Mouse (Mus musculus) 3134 (cell line): Measurements from ENCODE around the gene 6330409D20Rik.

ENCODE experiments used
- DNase-seq: peaks from one replicate; pipeline ENCODE4 v3.0.0-alpha.2; 2011; ENCODE audit warnings: low spot score; ENCODE audit not compliant: insufficient read length; ENCODE audit errors: extremely low read depth

The 6330409D20Rik gene

DNA sequence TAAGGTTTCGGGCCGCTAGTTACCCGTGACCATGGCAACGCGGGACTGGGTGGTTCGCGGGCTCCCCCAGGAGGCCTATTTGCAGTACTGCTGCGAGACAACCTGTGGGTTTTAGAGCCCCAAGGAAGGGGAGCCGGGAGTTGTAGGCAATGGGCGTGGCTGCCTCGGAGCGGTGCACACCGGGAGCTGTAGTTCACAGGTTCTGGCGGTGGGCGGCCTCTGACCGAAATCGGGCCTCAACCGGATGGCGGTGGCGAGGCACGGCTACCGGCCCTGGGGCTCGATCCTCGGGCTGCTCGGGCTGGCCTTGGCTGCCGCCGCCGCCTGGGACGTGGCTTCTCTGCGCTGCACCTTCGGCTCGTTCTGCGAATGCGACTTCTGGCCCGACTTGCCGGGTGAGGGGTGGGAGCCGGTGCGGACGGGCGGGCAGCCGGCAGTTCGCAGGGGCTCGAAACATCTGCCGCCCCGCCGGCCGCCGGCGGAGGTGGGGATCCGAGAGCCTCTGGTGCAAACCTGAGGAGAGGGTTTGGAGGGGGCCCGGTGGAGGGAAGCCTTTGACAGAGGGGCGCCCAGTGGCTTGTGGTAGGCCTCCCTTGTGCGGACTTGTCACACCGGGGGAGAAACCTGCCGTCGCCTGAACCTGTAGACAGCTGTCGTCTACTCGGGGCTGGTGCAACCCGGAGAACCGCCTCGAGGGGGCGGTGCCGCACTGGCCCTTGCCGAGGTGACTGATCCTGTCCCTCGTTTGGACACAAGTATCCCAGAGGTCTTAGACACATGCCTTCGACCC, 16.4 kb upstream of the 6330409D20Rik start, which contains the start of gene Tor2a:
Gene Tor2a, plus strand, starts transcription at position 179 of the 790 bp plus-strand sequence.
- peak; percentile 93 for DNase-seq

DNA sequence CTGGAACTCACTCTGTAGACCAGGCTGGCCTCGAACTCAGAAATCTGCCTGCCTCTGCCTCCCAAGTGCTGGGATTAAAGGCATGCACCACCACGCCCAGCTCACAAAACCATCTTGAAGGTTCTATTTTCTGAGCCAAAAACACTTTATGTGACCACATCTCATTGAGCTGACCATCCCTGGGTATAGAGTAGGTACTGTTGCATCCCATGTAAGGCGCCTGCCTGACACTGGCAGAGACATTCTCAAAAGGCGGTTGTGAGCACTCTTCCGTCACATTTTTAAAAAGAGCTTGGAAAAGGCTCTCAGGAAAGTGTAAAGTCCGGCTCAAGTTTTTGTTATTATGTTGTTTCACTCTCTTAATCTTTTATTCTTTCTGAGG, 15.8 kb upstream of the 6330409D20Rik start:
- DNase-seq, result no peak

DNA sequence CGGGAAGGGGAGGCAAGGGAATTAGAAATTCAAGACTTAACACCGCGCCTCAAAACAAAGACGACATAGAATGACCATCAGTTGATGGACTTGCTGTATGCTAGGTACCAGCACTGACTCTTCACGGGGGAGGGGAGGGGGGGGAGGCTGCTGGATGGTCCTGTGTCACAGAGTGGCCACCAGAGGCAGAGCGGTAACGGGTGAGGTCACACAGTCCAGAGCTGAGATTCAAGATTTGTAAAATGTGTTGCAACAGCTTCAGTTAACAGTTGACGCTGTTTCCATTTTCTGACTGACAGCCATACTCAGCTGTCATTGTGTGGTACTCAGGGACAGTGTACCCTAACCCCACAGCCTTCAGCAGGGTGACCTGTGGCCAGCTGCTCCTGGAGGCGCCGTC, 11.4 kb upstream of the 6330409D20Rik start:
- no peak for DNase-seq

DNA sequence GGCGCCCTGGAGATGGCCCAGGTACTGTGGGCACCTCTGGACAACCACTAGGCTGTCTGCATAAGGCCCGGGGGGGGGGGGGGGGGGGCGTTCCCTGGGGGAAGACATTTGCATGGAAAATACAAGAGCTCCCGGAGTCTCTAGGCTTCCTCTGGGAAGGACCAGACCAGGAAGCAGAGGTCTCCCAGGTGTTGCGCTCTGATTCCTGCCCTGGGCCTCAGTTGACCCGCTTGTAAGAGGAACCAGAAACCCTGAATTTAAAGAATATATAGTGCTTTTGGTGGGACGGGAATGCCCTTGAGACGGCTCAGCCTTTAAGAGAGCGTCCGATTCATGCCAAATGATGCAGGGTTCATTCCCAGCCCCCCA, 10.8 kb upstream of the 6330409D20Rik start:
- no peak for DNase-seq

DNA sequence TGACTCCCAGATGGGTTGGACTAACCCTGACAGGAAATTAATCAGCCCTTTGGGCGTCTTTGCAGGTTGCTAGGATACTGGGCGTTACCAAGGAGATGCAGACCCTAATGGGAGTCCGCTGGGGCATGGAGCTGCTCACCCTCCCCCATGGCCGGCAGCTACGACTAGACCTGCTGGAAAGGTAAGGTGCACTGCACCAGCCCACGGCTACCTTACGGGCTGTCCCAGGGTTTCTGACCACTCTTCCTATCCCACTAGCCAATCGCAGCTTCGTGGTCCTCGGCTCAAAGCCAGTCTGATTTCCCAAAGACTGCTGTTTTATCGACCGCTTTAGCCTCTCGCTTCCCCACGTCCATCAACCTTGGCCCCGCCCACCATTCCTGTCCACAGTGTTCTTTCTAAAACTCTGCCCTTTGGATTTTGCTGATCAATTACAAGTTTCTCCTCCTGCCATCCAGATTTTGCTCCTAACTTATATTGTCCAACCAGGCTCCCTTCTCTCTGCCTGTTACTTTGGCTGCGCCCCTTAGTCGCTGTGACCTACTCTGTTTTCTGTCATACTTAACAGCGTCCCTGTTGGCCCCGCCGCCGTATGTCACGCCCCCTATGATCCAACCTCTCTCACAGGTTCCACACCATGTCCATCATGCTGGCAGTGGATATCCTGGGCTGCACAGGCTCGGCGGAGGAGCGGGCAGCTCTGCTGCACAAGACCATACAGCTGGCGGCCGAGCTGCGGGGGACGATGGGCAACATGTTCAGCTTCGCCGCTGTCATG, 10.3 kb upstream of the 6330409D20Rik start:
- DNase-seq, result peak; percentile 85

DNA sequence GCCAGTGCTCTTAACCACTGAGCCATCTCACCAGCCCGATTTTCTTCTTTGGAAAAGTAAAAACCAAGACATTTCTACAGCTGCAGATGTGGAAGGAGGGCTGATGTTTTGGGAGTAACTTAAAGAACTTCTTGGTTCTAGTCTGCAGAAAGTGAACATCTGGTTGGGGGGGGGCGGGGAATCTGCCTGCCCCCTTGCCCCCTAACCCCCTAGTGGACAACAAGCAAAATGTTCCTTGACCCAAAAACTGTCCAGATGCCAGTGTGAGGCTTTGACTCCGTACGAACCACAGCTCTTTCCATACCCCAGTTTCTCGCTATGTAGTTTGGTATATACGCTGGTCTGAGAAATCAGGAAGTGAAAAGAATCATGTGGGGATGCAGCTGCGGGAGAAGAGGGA, 9.4 kb upstream of the 6330409D20Rik start:
- no peak for DNase-seq

DNA sequence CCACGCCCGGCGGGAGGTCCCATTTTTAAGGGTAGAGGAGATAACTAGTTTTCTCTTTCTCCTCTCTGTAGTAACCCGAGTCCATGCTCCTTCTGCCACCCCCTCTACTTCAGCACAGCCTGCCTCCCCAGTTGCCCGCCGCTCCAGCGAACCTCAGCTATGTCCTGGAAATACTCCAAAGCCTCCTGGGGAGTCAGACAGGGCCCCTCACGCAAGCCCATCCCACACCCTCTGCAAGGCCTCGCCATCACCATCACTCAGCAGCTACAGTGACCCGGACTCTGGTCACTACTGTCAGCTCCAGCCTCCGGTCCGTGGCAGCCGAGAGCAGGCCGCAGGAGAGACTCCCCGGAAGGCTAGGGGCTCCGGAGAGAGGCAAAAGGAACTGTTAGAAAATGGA, 8.3 kb upstream of the 6330409D20Rik start:
- no peak for DNase-seq

DNA sequence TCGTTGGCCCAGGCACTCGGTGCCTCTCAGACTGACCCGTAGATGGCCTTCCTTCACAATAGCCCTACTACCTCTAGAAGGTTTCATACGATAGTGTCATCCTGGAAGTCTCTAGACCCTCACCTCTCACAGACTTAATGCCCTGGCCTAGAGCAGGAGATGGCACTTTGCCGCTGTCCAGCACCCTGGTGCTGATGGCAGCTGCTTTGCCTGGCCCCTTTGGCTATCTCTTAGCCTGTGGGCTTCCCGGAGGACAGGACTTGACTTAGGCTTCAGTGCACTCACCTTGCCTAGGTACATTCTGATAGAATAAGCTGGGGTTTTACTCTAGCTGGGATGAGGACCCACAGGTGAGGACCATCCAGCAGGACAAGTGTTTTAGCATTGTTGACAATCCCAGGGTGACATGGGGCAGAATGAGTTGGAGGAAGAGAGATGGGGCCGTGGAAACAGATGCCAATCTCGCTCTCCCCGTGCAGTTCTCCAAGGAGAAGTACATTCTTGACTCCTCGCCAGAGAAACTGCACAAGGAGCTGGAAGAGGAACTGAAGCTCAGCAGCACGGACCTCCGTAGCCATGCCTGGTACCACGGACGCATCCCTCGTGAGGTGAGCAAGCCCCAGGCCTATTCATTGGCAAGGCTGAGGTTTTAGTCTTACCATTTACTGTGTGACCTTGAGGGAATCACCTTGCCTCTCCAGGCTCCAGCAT, 3.6 kb upstream of the 6330409D20Rik start:
- DNase-seq, result no peak

DNA sequence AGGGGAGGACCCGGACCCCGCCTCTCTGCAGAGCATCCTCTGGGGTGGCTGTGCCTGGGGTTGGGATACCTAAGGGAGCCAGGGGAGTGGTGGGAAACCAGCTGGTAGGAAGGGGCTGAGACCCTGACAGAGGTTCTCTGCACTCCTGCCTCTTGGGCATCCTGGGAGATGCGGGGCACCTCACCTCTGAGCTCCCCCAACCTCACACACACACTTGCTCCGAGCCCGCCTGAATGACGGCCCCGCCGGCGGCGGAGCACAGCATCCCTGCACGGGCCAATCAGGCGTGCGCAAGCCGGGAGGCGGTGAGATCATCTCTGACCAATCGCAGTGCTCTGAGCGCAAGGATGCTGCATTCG, 1.3 kb upstream of the 6330409D20Rik start:
- no peak for DNase-seq

DNA sequence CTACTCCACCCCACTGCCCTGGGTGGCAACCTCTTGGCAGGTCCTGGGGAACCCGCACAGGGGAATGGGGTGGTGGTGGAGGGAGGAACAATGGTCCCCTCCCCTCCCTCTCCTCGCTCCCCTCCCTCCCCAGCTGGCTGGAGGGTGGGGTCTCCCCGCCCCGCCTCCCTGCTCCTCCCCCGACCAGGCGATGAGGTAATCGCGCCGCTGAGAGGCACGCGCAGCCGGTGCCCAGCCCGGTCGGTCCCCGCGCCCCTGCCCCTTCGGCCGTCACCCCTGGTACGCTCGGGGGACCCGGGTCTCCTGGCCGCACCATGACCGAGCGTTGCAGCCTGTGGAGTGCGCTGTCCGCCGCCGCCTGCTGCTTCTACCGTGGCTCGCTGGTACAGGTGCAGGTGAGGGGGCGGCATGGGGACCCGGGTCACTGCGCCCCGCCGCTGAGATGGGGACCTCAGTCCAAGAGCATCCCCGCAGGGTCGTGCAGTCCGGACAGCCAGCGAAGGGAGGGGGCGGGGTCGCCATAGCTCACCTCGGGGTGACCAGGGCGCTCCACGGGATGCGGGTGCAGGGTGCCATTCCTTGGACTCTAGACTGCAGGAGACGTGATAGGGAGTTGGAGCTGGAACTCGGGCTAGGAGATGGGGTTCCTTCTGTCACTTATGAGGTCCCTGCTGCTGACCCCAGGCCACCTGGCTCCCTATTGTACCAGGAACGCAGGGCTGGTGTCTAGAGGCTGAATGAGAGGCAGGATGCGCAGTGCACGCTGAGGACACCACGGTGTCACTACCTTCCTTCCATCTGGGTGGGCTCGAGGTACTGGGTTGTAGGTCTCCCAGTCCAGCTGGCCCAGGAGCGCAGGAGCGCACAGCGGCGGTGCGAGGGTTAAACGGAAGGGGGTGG, 707 bp upstream of the 6330409D20Rik start:
- no peak for DNase-seq

DNA sequence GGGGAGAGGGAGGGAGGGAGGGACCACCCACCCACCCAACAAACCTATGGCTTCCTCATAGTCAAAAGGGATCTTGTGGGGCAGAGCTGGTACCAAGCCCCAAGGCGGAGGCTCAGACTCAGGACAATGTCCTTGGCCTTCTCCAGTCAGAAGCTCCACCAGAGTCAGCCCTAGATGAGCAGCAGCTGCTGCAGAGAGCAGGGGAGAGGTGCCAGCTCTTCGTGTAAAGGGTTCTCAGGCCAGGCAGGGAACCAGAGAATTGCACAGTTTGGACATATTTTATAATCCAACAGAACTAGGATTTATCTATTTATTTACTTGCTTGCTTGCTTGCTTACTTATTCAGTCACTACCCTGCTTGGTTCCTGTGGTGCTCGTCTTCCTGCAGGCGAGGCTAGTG, 1.5 kb downstream of the 6330409D20Rik start:
- DNase-seq, result no peak

DNA sequence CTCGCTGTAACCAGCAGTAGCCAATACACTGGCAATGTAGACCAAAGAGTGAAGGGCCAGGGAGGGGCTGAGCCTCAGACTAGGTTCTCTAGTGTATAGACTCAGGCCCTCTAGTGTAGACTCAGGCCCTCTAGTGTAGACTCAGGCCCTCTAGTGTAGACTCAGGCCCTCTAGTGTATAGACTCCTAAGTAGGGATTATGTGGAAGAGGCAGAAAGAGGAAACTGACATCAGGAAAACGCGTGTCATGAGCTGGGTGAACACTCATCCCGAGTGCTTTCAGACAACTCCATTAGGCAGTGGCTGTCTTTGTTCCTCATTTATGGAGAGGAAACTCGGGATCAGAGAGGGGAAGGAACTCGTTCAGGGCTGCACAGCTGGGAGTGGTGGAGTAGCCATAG, 3.8 kb downstream of the 6330409D20Rik start:
- DNase-seq, result no peak

DNA sequence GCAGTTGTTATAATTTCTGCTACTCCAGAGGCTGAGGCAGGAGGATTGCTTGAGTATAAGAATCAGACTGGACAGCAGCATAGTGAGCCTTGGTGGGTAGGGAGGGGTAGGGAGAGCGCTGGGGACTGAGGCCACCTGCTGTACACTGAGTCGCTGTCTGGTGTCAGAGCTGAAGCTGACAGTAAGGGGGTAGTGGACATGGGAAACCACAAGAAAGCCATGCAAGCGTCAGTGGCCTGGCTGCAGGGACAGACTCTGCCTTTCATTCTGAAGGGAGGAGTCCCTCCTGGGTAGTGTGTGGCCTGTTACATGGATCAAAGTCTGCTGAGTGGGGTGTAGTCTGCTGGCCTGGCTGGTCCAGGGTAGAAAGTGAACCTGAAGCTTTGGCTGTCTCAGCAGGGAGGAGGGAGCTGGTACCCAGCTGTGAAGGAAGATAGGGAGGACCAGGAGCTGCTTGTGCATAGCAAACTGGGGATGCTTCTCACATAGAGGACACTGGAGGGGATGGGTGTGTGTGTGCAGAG, 4.4 kb downstream of the 6330409D20Rik start:
- DNase-seq, result no peak

DNA sequence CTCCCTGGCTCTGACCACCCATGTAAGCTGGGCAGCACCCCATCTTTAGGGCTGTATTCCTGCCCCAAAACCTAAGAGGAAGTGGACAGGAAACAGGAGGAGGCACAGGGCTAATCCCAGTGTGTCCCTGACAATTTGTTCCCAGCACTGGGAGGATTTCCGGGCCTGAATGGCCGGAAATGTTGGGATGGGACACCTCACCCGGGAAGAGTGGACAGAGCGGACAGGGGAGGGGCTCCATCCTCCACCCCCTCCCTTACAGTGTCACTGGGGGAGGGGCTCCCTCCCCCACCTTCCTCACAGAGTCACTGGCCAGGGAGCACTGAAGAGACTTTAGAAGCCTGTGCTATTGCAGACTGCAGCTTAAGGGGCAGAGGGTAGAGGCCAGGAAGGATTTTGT, 5.9 kb downstream of the 6330409D20Rik start:
- no peak for DNase-seq

DNA sequence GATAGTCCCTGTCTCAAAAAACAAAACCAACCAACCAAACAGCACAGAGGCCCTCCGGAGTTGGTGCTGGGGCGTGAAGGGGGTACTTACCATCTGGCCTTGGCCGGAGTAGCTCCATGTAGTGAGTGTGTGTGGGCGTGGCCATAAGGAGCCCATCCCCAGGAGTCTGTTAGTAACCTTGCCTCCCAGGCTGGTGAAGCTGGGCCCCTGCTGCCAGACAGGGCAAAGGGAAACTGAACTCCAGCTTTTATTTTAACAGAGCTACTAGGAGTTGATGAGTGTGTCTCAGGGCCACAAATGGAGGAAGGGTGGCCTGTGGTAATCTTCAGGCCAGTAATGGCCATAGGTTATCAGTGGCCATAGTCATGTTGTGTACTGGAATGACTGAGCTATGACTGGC, 6.3 kb downstream of the 6330409D20Rik start:
- no peak for DNase-seq

DNA sequence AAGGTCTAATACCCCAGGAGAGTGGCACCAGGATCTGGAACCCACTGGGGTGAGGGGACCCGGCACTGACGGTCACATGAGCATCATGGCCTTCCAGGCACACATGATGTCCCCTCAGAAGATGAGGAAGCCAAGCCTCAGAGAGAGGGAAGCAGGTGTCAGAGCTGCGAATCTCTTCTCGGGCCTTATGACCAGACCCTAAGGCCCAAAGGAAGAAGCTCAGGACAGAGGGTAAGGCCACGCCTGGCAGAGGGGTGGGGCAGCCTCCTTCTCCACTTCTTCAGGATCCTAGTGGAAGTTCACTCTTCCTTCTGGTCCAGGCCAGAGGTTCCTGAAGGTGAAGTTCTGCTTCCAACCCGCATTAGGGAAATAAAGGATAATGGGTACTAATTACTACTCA, 8.1 kb downstream of the 6330409D20Rik start:
- no peak for DNase-seq

DNA sequence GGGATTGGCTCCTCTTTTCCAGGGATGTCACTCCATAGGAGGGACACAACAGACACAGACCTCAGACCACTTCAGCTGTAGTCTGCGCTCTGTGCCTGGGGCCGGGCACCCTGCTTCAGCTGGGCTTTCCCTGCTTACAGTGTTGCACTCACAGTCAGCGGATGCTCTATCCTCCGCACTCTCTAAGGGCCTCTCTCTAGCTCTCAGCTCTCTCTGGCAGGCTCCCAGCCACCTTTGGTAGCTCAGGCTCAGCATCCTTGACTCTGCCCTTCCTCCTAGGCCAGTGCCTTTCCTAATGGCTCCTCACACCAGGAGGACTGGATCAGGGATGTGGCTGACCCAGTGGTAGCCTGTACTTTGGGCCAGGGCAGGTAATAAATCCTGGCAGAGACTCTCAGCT, 8.9 kb downstream of the 6330409D20Rik start:
- DNase-seq, result no peak

DNA sequence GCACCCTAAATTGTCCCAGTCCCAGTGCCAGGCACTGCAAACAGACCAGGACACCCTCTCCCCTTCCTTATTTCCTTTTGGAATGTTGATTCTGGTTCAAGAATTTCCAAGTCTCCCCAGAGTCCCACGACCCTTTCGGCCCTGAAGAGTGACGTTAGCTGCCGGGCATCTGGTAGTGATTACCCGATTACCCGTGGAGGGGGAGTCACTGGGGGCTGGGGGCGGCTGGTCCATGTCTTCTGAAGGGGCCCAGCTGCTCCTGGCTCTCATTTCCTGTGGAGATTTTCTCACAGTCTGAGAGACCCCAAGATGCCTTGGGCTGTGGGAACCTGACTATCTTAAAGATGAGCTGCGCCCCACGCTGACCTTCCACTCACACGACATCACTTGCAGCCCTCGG, 10.0 kb downstream of the 6330409D20Rik start:
- DNase-seq, result no peak

DNA sequence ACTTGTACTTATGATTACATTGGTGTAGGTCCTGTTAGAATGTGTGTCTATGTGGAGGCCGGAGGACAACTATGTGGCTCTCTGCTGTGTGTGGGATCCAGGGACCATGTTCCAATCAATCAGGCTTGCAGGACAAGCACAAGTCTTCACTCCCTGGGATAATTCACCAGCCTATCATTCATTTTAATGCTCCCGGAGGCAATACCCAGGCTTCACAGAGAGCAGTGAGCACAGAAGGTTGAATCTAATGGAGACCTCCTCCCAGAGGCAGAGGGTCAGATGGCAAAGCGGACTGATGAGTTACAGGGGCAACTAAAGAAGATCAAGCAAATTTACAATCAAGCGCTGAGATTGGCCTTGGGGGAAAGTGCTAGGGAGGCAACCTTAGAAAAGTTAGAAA, 11.3 kb downstream of the 6330409D20Rik start:
- DNase-seq, result no peak

DNA sequence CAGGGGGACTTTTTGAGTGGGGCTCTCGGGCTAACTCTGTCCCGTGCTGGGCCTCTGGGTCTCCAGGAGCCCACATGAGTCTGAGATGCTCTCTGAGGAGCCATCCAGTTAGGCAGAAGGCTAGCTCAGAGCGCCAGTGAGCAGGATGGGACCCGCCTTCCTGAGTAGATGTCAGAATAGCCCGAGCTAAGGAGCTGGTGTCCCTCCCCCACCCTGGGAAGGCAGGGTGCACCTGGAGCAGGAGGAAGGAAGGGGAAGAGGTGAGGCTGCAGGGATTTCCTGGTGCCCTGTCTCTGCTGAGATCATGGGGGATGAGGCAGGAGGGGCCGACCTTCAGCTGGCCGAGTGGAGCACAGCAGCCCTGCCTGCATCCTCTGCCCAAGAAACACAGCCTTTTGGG, 12.4 kb downstream of the 6330409D20Rik start:
- DNase-seq, result no peak
